Mouse (Mus musculus) limb, embryonic 12.5 days (tissue): ENCODE measurements around the gene Mogs. TPM values are rescaled to one million over a fixed set of nuclear protein-coding genes. Genes with fewer than 3 reads are reported as not detected.

Source experiments
- ATAC-seq: fragments of 200-750 bp; cut with Nextera tagmentation; 2 replicates; pipeline ENCODE4 v1.8.0; 2017; ENCODE audit warnings: low read depth, moderate TSS enrichment; ENCODE audit not compliant: insufficient number of reproducible peaks, insufficient read depth, low FRiP score, low TSS enrichment
- H3K27ac ChIP-seq: fragments of 300-500 bp; sonication (generic); 2 replicates; pipeline ENCODE4 v1.5.1; 2016; ENCODE audit warnings: mild to moderate bottlenecking, moderate library complexity
- H3K27me3 ChIP-seq: fragments of 300-500 bp; sonication (generic); 2 replicates; pipeline ENCODE4 v1.6.1; 2016; ENCODE audit warnings: mild to moderate bottlenecking, moderate library complexity
- H3K36me3 ChIP-seq: fragments of 300-500 bp; sonication (generic); 2 replicates; pipeline ENCODE4 v1.6.1; 2016; ENCODE audit warnings: mild to moderate bottlenecking, moderate library complexity
- H3K4me1 ChIP-seq: fragments of 300-500 bp; sonication (generic); replicated peaks from 2 replicates; pipeline ENCODE4 v1.6.1; 2016
- H3K4me2 ChIP-seq: fragments of 300-500 bp; sonication (generic); 2 replicates; pipeline ENCODE4 v1.6.1; 2016; ENCODE audit warnings: mild to moderate bottlenecking, moderate library complexity
- H3K4me3 ChIP-seq: fragments of 300-500 bp; sonication (generic); replicated peaks from 2 replicates; pipeline ENCODE4 v1.5.1; 2016; ENCODE audit warnings: mild to moderate bottlenecking
- H3K9ac ChIP-seq: fragments of 300-500 bp; sonication (generic); replicated peaks from 2 replicates; pipeline ENCODE4 v1.6.1; 2016; ENCODE audit warnings: mild to moderate bottlenecking, moderate library complexity
- H3K9me3 ChIP-seq: fragments of 300-500 bp; sonication (generic); 2 replicates; pipeline ENCODE4 v1.6.1; 2016; ENCODE audit warnings: mild to moderate bottlenecking, moderate library complexity
- WGBS: fragments of 180-500 bp; shearing (Covaris S2); methylation state at CpG from one replicate; pipeline ENCODE4 v1.1.7; 2016; 5-methylcytosine and 5-hydroxymethylcytosine counted together
- polyA plus RNA-seq: library from polyadenylated mRNA; unstranded; fragments of >200 nt; fragmentation: Nextera tagmentation; extraction: Ambion mirVana; gene quantifications from 2 replicates; pipeline ENCODE4 v1.2.1, GENCODE M21; 2016

The Mogs gene
- polyA plus RNA-seq, 1 experiment from 2014 or later, result 55.3 TPM

DNA sequence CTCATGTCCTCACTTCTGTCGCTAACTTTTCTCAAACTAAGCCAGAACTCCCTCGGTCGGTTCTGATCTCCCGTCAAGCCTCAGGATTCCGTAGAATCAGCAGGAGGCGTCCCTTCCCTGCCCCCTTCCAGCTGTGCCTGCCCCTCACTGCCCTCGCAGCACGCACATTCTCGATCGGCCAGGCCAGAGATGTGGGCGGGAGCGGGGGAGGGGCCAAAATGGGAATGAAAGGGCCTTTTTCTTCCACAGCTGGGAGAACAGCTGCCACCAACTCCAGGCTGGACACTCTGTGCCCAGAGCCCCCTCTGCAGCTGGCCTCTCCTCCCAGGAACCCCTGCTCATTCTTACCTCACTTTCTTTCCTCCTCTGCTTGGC, 22.3 kb downstream of the Mogs start:
- peak overlapping the region; percentile 100 for H3K27ac ChIP-seq
- H3K4me3 ChIP-seq, result peak overlapping the region; percentile 57
- H3K9me3 ChIP-seq, result no peaks in the 10 kb centered on the region
- H3K4me1 ChIP-seq, result peaks cover 64% of the 10 kb centered on the region
- peaks cover 10% of the 10 kb centered on the region for H3K36me3 ChIP-seq
- peak overlapping the region; percentile 90 for H3K4me2 ChIP-seq
- peak; percentile 82 for ATAC-seq
- H3K27me3 ChIP-seq, result no peaks in the 10 kb centered on the region; the same call in 1 of the 2 replicates
- under 1% methylated on average over 12 of the region's 12 CpGs for WGBS
- H3K9ac ChIP-seq, result peak overlapping the region; percentile 91

DNA sequence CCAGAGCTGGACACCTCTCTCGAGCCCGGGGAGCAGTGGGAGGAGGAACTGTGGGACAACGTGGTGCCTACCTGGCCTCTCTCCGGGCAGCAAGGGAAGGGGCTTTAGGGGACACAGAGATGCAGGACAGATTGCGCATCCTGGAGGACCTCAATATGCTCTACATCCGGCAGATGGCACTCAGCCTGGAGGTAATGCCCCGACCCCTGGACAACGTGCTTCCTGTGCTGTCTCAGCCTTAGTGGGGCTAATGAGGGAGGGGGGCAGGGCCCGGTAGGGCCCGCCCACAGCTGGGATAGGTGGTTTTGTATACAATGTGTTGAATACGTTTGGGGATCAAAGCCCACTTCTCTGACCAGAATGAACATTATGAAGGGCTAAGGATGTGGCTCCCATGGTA, 22.8 kb downstream of the Mogs start:
- peak overlapping the region; percentile 100 for H3K27ac ChIP-seq
- H3K4me2 ChIP-seq, result peak overlapping the region; percentile 90
- H3K4me1 ChIP-seq, result peaks cover 69% of the 10 kb centered on the region
- peak; percentile 10; the same call in 1 of the 2 replicates for ATAC-seq
- H3K9me3 ChIP-seq, result no peaks in the 10 kb centered on the region
- no peaks in the 10 kb centered on the region; the same call in 1 of the 2 replicates for H3K27me3 ChIP-seq
- H3K4me3 ChIP-seq, result peak overlapping the region; percentile 57
- peak overlapping the region; percentile 91 for H3K9ac ChIP-seq
- peaks cover 13% of the 10 kb centered on the region for H3K36me3 ChIP-seq
- 1% methylated on average over 11 of the region's 11 CpGs for WGBS

DNA sequence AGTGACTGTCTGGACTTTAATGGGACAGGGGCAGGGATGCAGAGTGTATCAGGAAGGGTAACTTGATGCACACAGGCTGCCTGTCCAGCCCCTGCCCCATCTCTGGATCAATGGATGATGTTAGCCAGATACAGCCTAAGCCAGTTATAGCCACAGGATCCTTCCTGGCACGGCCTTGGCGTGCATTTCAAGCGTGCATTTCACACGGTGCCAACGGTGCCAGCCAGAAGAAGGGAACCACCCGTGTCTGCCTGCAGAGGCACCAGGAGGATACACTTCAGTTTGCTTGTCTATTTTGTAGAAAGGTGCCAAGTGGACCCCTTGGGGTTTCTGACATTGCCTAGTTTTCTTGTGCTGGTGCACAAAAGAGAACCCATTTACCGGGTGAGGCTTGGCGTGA, 24.7 kb downstream of the Mogs start:
- peaks cover 73% of the 10 kb centered on the region for H3K4me1 ChIP-seq
- H3K27ac ChIP-seq, result 0 out of 2 replicates have a peak overlapping the region, but pooled peaks have one; percentile 17

DNA sequence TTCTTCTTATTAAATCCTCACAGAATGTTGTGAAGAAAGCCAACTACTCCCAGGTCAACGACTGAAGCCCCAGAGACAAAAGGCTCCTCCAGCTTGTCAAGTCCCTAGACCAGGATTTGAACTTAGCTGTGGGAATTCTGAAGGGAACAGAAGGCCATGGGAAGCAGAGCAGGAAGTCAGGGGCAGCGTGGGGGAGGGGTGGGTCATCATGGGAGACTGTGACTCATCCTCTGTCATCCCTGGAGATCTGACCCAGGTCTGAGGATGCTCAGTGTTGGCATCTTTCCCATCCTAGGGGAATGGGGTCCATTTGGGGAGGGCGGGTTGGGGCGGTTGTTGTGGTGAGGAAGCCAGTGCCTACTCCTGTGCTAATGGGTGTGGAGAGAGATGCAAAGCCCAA, 26.3 kb downstream of the Mogs start:
- Histone ChIP-seq H3K9ac (peak overlapping the region; percentile 61), H3K4me1 (peaks cover 65% of the 10 kb centered on the region), H3K4me2 (peak overlapping the region; percentile 73), H3K4me3 (peak overlapping the region; percentile 36), H3K9me3 (no peaks in the 10 kb centered on the region), H3K27me3 (no peaks in the 10 kb centered on the region; the same call in 1 of the 2 replicates), H3K36me3 (peaks cover 23% of the 10 kb centered on the region), H3K27ac (no peak overlapping the region)
- no peak for ATAC-seq
- 29% methylated on average over 4 of the region's 4 CpGs for WGBS

More for the DNA sequence above, 24.7 kb downstream of the Mogs start:
- Histone ChIP-seq H3K4me2 (peak overlapping the region; percentile 90; the same call in 1 of the 2 replicates), H3K9ac (no peak overlapping the region; the same call in 1 of the 2 replicates), H3K36me3 (peaks cover 15% of the 10 kb centered on the region), H3K27me3 (no peaks in the 10 kb centered on the region; the same call in 1 of the 2 replicates), H3K9me3 (no peaks in the 10 kb centered on the region), H3K4me3 (0 out of 2 replicates have a peak overlapping the region, but pooled peaks have one; percentile 6)
- ATAC-seq, result no peak
- WGBS, result 87% methylated on average over 8 of the region's 8 CpGs

DNA sequence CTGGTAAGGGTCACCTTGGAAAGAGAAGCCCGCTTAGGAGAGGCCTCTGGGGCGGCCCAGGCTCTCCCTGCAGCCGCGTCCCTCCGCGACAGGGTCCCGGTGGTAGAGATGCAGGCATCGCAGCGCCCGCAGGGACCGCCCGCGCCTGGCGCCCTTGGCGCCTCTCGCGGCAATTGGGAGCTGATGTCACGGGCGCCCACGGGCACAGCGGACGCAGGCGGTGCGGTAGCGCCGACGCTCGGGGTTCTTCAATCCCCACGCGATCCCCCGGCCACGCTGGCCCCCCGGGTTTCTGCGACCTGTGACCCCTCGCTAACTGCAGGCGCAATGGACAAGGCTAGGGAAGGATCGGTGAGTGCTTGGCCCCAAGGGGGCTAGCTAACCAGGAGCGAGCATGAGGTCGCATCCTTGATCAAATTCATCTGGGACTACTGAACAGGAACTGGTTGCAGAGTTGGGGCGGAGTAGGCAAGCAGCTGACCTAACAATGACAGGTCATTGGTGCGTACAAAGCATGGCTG, 27.0 kb downstream of the Mogs start:
- WGBS, result 4% methylated on average over 41 of the region's 41 CpGs
- no peaks in the 10 kb centered on the region; the same call in 1 of the 2 replicates for H3K27me3 ChIP-seq
- peaks cover 29% of the 10 kb centered on the region for H3K36me3 ChIP-seq
- H3K27ac ChIP-seq, result no peak overlapping the region
- no peak for ATAC-seq
- H3K4me3 ChIP-seq, result peak overlapping the region; percentile 36
- peak overlapping the region; percentile 61 for H3K9ac ChIP-seq
- H3K4me1 ChIP-seq, result peaks cover 68% of the 10 kb centered on the region
- H3K9me3 ChIP-seq, result no peaks in the 10 kb centered on the region
- H3K4me2 ChIP-seq, result peak overlapping the region; percentile 73

DNA sequence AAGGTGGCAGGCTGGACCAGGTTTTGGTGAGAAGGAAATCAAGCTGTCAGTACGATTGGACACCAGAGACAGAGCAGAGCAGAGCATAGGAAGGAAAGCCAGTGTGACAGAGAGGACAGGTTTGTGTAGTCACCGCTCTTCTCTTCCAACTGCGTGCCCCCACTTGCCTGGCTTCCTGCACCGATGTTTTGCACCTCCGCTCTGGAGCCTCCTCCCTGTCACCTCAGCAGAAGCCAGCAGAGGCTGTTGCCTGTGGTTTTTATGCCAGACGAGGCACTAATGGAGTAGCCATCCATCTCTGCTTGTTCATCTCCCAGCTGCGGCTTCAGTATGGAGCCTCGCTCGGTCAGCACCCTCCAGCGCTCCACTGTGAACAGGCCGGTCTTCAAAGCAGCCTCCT, 27.6 kb downstream of the Mogs start:
- Histone ChIP-seq H3K4me1 (peaks cover 65% of the 10 kb centered on the region), H3K9ac (no peak overlapping the region), H3K27me3 (no peaks in the 10 kb centered on the region; the same call in 1 of the 2 replicates), H3K27ac (no peak overlapping the region), H3K4me2 (peak overlapping the region; percentile 73), H3K4me3 (no peak overlapping the region), H3K9me3 (no peaks in the 10 kb centered on the region), H3K36me3 (peaks cover 35% of the 10 kb centered on the region)
- ATAC-seq, result no peak
- 35% methylated on average over 11 of the region's 11 CpGs for WGBS

DNA sequence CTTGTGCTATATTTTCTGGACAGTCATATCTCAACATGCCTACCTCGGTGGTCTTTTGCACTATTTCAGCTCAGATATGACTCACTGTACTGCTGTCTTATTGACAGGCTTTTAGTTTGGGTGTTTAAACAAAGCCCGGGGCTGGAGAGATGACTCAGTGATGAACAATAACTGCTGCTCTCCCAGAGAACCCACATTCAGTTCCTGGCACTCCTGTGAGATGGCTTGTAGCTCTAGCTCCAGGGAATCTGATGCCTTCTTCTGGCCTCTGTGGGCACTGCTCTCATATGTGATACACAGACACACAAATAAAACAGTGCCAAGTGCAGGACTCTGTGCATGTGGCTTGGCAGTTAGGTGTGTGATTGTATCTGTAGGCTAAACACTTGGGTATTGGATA, 29.9 kb downstream of the Mogs start:
- no peaks in the 10 kb centered on the region for H3K9me3 ChIP-seq
- peaks cover 48% of the 10 kb centered on the region for H3K36me3 ChIP-seq
- H3K4me2 ChIP-seq, result no peak overlapping the region
- H3K4me1 ChIP-seq, result peaks cover 42% of the 10 kb centered on the region
- WGBS, result 88% methylated on average over 2 of the region's 2 CpGs
- no peak for ATAC-seq
- no peak overlapping the region for H3K9ac ChIP-seq
- H3K27ac ChIP-seq, result peak overlapping the region; percentile 60; the same call in 1 of the 2 replicates
- H3K27me3 ChIP-seq, result no peaks in the 10 kb centered on the region; the same call in 1 of the 2 replicates
- no peak overlapping the region for H3K4me3 ChIP-seq

DNA sequence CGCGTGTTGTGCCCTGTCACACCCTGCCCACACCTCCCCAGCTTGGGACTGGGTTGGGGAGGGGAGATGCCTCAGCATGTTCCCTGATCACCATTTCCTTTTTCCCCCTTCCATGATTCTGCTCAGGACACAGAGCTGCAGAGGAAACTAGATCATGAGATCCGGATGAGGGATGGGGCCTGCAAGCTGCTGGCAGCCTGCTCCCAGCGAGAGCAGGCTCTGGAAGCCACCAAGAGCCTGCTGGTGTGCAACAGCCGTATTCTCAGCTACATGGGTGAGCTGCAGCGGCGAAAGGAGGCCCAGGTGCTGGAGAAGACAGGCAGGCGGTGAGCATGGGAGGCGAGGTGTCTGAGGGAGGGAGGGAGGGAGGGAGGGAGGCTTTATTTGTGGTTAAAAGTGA, 30.5 kb downstream of the Mogs start:
- peaks cover 39% of the 10 kb centered on the region for H3K4me1 ChIP-seq
- peak overlapping the region; percentile 60 for H3K27ac ChIP-seq
- H3K4me2 ChIP-seq, result no peak overlapping the region
- 0 out of 2 replicates have a peak overlapping the region, but pooled peaks have one; percentile 8 for H3K9ac ChIP-seq
- 53% methylated on average over 9 of the region's 9 CpGs for WGBS
- H3K27me3 ChIP-seq, result no peaks in the 10 kb centered on the region; the same call in 1 of the 2 replicates
- H3K9me3 ChIP-seq, result no peaks in the 10 kb centered on the region
- peaks cover 54% of the 10 kb centered on the region for H3K36me3 ChIP-seq
- no peak for ATAC-seq
- H3K4me3 ChIP-seq, result no peak overlapping the region

DNA sequence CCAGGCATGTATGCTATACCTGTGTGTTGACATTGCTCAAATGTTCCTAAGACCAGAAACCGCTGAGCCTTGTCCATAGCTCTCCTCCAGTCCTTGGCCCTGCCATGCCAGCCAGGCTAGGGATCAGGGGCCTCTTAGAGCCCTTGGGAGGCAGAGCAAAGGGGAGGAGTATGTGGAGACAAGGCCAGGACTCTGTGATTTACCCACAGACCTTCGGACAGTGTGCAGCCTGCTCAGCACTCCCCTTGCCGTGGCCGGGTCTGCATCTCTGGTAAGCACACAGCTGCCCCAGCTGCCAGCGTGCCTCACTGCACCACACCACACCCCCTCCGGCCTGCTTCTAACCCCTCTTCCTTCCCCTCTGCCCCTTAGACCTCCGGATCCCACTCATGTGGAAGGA, 32.0 kb downstream of the Mogs start:
- H3K9me3 ChIP-seq, result no peaks in the 10 kb centered on the region
- no peak overlapping the region for H3K9ac ChIP-seq
- H3K4me3 ChIP-seq, result no peak overlapping the region
- no peaks in the 10 kb centered on the region; the same call in 1 of the 2 replicates for H3K27me3 ChIP-seq
- no peak for ATAC-seq
- peak overlapping the region; percentile 2; the same call in 1 of the 2 replicates for H3K27ac ChIP-seq
- peaks cover 69% of the 10 kb centered on the region for H3K36me3 ChIP-seq
- peaks cover 28% of the 10 kb centered on the region for H3K4me1 ChIP-seq
- WGBS, result 68% methylated on average over 7 of the region's 7 CpGs
- no peak overlapping the region for H3K4me2 ChIP-seq

DNA sequence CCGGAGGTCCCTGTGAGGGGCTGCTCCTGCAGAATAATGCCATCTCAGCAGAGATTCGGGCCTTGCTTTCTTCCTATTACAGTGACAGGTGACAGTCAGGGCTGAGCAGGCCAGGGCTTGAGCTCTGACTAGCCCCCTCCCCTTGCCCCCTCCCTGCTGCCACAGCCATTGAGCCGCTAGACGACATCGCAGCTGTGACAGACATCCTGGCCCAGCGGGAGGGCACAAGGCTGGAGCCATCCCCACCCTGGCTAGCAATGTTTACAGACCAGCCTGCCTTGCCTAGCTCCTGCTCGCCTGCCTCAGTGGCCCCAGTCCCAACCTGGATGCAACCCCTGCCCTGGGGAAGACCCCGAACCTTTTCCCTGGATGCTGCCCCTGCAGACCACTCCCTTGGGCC, 36.4 kb downstream of the Mogs start:
- WGBS, result 32% methylated on average over 8 of the region's 8 CpGs
- H3K4me1 ChIP-seq, result peaks cover 24% of the 10 kb centered on the region
- no peak overlapping the region for H3K27ac ChIP-seq
- H3K9me3 ChIP-seq, result no peaks in the 10 kb centered on the region
- H3K9ac ChIP-seq, result no peak overlapping the region
- no peak for ATAC-seq
- no peaks in the 10 kb centered on the region for H3K27me3 ChIP-seq
- H3K4me2 ChIP-seq, result no peak overlapping the region
- H3K36me3 ChIP-seq, result peaks cover 70% of the 10 kb centered on the region
- H3K4me3 ChIP-seq, result no peak overlapping the region

DNA sequence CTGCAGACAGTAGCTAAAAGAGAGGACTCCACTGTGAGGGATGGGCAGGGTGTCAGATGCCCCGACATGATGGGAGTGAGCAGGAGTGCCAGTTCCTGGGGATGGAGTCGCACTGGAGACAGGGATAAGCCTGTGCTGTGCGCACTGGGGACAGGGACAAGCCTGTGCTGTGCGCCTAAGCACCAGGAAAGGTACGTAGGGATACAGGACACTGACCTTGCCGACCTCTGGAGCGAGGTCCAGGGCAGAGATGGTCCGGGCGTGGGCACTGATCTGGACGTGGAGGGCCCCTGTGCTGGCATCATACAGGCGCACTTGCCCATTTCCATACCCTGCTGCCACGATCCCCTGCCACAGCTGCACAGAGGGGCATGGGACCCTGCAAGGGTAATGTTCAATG, 37.7 kb downstream of the Mogs start:
- ATAC-seq, result no peak

DNA sequence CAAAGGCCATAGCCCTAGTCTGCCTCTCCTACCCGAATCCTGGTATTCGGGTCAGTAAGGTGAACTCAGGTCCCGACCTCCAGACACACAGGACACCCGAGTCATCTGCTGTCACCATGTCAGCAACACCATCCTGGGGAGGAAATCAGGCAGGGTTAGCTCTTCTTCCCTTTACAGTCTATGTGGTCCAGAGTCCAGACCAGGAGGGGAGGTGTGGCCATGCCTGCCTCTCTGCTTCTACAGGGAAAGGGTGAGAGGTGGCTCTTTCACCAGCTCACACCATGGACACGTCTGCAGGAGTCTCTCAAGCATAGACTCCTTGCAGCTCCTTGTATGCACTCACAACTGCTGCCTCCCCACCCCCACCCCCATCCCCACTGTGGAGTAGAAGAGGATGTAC, 38.2 kb downstream of the Mogs start:
- WGBS, result 74% methylated on average over 5 of the region's 5 CpGs

More for the DNA sequence above, 37.7 kb downstream of the Mogs start:
- no peak overlapping the region for H3K9ac ChIP-seq
- no peaks in the 10 kb centered on the region for H3K27me3 ChIP-seq
- 87% methylated on average over 12 of the region's 12 CpGs for WGBS
- H3K9me3 ChIP-seq, result no peaks in the 10 kb centered on the region
- H3K36me3 ChIP-seq, result peaks cover 57% of the 10 kb centered on the region
- H3K27ac ChIP-seq, result no peak overlapping the region
- no peak overlapping the region for H3K4me3 ChIP-seq
- peaks cover 21% of the 10 kb centered on the region for H3K4me1 ChIP-seq
- H3K4me2 ChIP-seq, result no peak overlapping the region

More for the DNA sequence above, 38.2 kb downstream of the Mogs start:
- H3K27me3 ChIP-seq, result no peaks in the 10 kb centered on the region
- no peak overlapping the region for H3K4me2 ChIP-seq
- H3K27ac ChIP-seq, result no peak overlapping the region
- ATAC-seq, result no peak
- peaks cover 21% of the 10 kb centered on the region for H3K4me1 ChIP-seq
- H3K4me3 ChIP-seq, result no peak overlapping the region
- no peak overlapping the region for H3K9ac ChIP-seq
- H3K9me3 ChIP-seq, result no peaks in the 10 kb centered on the region
- H3K36me3 ChIP-seq, result peaks cover 52% of the 10 kb centered on the region
